Mouse (Mus musculus) C2C12 (cell line): Measurements from ENCODE around the gene Sptbn1. TPM values are rescaled to one million over a fixed set of nuclear protein-coding genes. Genes with fewer than 3 reads are reported as not detected.

Source experiments
- H3K27me3 ChIP-seq: one replicate; pipeline ENCODE4 v1.6.1; 2011; ENCODE audit not compliant: control insufficient read depth, insufficient read depth, insufficient read length
- H3K36me3 ChIP-seq: one replicate; pipeline ENCODE4 v1.6.1; 2011; ENCODE audit not compliant: control insufficient read depth, insufficient read depth
- H3K4me3 ChIP-seq: one replicate; pipeline ENCODE4 v1.5.1; 2011; ENCODE audit warnings: mild to moderate bottlenecking, control low read depth; ENCODE audit not compliant: poor library complexity, insufficient read depth, severe bottlenecking
- H3K79me2 ChIP-seq: one replicate; pipeline ENCODE4 v1.6.1; 2011; ENCODE audit not compliant: control insufficient read depth, insufficient read depth
- H3K79me3 ChIP-seq: one replicate; pipeline ENCODE4 v1.6.1; 2011; ENCODE audit warnings: low read depth, control low read depth
- H3ac ChIP-seq: one replicate; pipeline ENCODE3; 2011; ENCODE audit warnings: low read depth; ENCODE audit not compliant: control insufficient read depth, insufficient read length
- CEBPB ChIP-seq: IDR thresholded peaks from one replicate; pipeline ENCODE4 v1.6.1; 2011; ENCODE audit warnings: low read depth, mild to moderate bottlenecking, control low read depth, moderate library complexity
- CTCF ChIP-seq: IDR thresholded peaks from one replicate; pipeline ENCODE4 v1.5.1; 2011; ENCODE audit not compliant: control insufficient read depth, insufficient read depth, insufficient read length
- FOSL1 ChIP-seq: IDR thresholded peaks from one replicate; pipeline ENCODE4 v1.8.0; 2011; ENCODE audit warnings: mild to moderate bottlenecking, low read length; ENCODE audit not compliant: poor library complexity, insufficient read depth, severe bottlenecking
- MAX ChIP-seq: IDR thresholded peaks from one replicate; pipeline ENCODE4 v1.6.1; 2011; ENCODE audit warnings: mild to moderate bottlenecking, control low read depth
- MYOD1 ChIP-seq: IDR thresholded peaks from one replicate; pipeline ENCODE4 v1.6.1; 2011; ENCODE audit warnings: low read depth; ENCODE audit not compliant: control insufficient read depth, insufficient read length
- MYOG ChIP-seq: IDR thresholded peaks from one replicate; pipeline ENCODE4 v1.6.1; 2011; ENCODE audit not compliant: control insufficient read depth, insufficient read length; ENCODE audit errors: extremely low read depth
- USF1 ChIP-seq: IDR thresholded peaks from one replicate; pipeline ENCODE4 v1.6.1; 2011; ENCODE audit warnings: low read depth, mild to moderate bottlenecking, control low read depth, moderate library complexity
- polyA plus RNA-seq: library from polyadenylated mRNA; unstranded; fragments of >200 nt; fragmentation: generic; extraction: Trizol; gene quantifications from one replicate; pipeline ENCODE4 v1.2.1, GENCODE M21; 2012; ENCODE audit warnings: missing spikeins

Sptbn1 gene
- polyA plus RNA-seq, 1 experiment = 50.2 TPM

GRCm38 (mm10) chr11:30226756-30227155 lies 41.2 kb downstream of the Sptbn1 start:
- no peak overlapping the region for H3ac ChIP-seq
- H3K4me3 ChIP-seq = no peak overlapping the region
- TF ChIP-seq MYOG = no peak
- TF ChIP-seq CTCF = no peak
- no peak for TF ChIP-seq FOSL1
- TF ChIP-seq MYOD1 = no peak
- no peak for TF ChIP-seq CEBPB
- TF ChIP-seq MAX = no peak
- TF ChIP-seq USF1 = no peak
- H3K79me3 ChIP-seq = peaks cover 68% of the 10 kb centered on the region
- H3K36me3 ChIP-seq = peaks cover 3% of the 10 kb centered on the region
- H3K79me2 ChIP-seq = peaks cover 100% of the 10 kb centered on the region
- H3K27me3 ChIP-seq = no peaks in the 10 kb centered on the region

- H3K36me3 ChIP-seq = peaks cover 2% of the 10 kb centered on the region
- peaks cover 66% of the 10 kb centered on the region for H3K79me3 ChIP-seq
- H3K79me2 ChIP-seq = peaks cover 100% of the 10 kb centered on the region
- TF ChIP-seq FOSL1 = no peak
- TF ChIP-seq USF1 = no peak
- no peaks in the 10 kb centered on the region for H3K27me3 ChIP-seq
- H3K4me3 ChIP-seq = no peak overlapping the region
- H3ac ChIP-seq = no peak overlapping the region
Observed at GRCm38 (mm10) chr11:30224599-30224998, 43.4 kb downstream of the Sptbn1 start.

- no peaks in the 10 kb centered on the region for H3K27me3 ChIP-seq
- peaks cover 84% of the 10 kb centered on the region for H3K79me2 ChIP-seq
- peaks cover 60% of the 10 kb centered on the region for H3K79me3 ChIP-seq
- peaks cover 21% of the 10 kb centered on the region for H3K36me3 ChIP-seq
- no peak overlapping the region for H3K4me3 ChIP-seq
- no peak for TF ChIP-seq CEBPB
- no peak for TF ChIP-seq MYOD1
- no peak for TF ChIP-seq FOSL1
- no peak for TF ChIP-seq USF1
- no peak for TF ChIP-seq CTCF
- TF ChIP-seq MAX = no peak
- TF ChIP-seq MYOG = no peak
- H3ac ChIP-seq = no peak overlapping the region
Observed at GRCm38 (mm10) chr11:30222636-30223035, 45.3 kb downstream of the Sptbn1 start.

- Histone ChIP-seq H3ac (no peak overlapping the region), H3K79me2 (peaks cover 68% of the 10 kb centered on the region), H3K27me3 (no peaks in the 10 kb centered on the region), H3K79me3 (peaks cover 52% of the 10 kb centered on the region), H3K36me3 (peaks cover 36% of the 10 kb centered on the region), H3K4me3 (no peak overlapping the region)
- TF ChIP-seq CTCF = no peak
- TF ChIP-seq MYOD1 = no peak
- TF ChIP-seq MYOG = no peak
- TF ChIP-seq FOSL1 = no peak
- TF ChIP-seq CEBPB = no peak
- TF ChIP-seq MAX = no peak
- TF ChIP-seq USF1 = no peak
Observed at GRCm38 (mm10) chr11:30221043-30221442, 46.9 kb downstream of the Sptbn1 start.

- Histone ChIP-seq H3ac (no peak overlapping the region), H3K79me2 (peaks cover 59% of the 10 kb centered on the region), H3K79me3 (peaks cover 31% of the 10 kb centered on the region), H3K36me3 (peaks cover 36% of the 10 kb centered on the region), H3K27me3 (no peaks in the 10 kb centered on the region), H3K4me3 (no peak overlapping the region)
- TF ChIP-seq MAX (no peak), FOSL1 (no peak), USF1 (no peak), CEBPB (no peak), MYOD1 (no peak), CTCF (no peak), MYOG (no peak)
Observed at GRCm38 (mm10) chr11:30218386-30218785, 49.6 kb downstream of the Sptbn1 start.

GRCm38 (mm10) chr11:30217496-30217895 lies 50.5 kb downstream of the Sptbn1 start:
- H3K36me3 ChIP-seq = peaks cover 36% of the 10 kb centered on the region
- peaks cover 59% of the 10 kb centered on the region for H3K79me2 ChIP-seq
- TF ChIP-seq MYOD1 = no peak
- no peak for TF ChIP-seq CTCF
- TF ChIP-seq FOSL1 = no peak
- TF ChIP-seq CEBPB = no peak
- TF ChIP-seq USF1 = no peak
- no peak for TF ChIP-seq MYOG
- no peak for TF ChIP-seq MAX
- H3K79me3 ChIP-seq = peaks cover 27% of the 10 kb centered on the region
- H3ac ChIP-seq = no peak overlapping the region
- no peaks in the 10 kb centered on the region for H3K27me3 ChIP-seq
- H3K4me3 ChIP-seq = no peak overlapping the region
